Mouse (Mus musculus) midbrain, embryonic 15.5 days (tissue): ENCODE results near the gene Sult3a2. TPM values are rescaled to one million over a fixed set of nuclear protein-coding genes. Genes with fewer than 3 reads are reported as not detected.
"Not testable (repeated sequence)": the region's sequence is repeated elsewhere in the genome, so short reads cannot be mapped to it uniquely, and the experiment has no call there.

ENCODE experiments used
- ATAC-seq: fragments of 200-750 bp; cut with Nextera tagmentation; replicated peaks from 2 replicates; pipeline ENCODE4 v1.8.0; 2017; ENCODE audit warnings: moderate TSS enrichment
- H3K27ac ChIP-seq: fragments of 300-500 bp; sonication (generic); 2 replicates; pipeline ENCODE4 v1.5.1; 2015; ENCODE audit warnings: mild to moderate bottlenecking, inconsistent platforms
- H3K27me3 ChIP-seq: fragments of 300-500 bp; sonication (generic); replicated peaks from 2 replicates; pipeline ENCODE4 v1.6.1; 2015; ENCODE audit warnings: inconsistent platforms
- H3K36me3 ChIP-seq: fragments of 300-500 bp; sonication (generic); replicated peaks from 2 replicates; pipeline ENCODE4 v1.6.1; 2015; ENCODE audit warnings: inconsistent platforms
- H3K4me1 ChIP-seq: fragments of 300-500 bp; sonication (generic); 2 replicates; pipeline ENCODE4 v1.6.1; 2015; ENCODE audit warnings: inconsistent platforms
- H3K4me2 ChIP-seq: fragments of 300-500 bp; sonication (generic); 2 replicates; pipeline ENCODE4 v1.6.1; 2015; ENCODE audit warnings: inconsistent platforms, mild to moderate bottlenecking, moderate library complexity
- H3K4me3 ChIP-seq: fragments of 300-500 bp; sonication (generic); 2 replicates; pipeline ENCODE4 v1.5.1; 2015; ENCODE audit warnings: mild to moderate bottlenecking, inconsistent platforms
- H3K9ac ChIP-seq: fragments of 300-500 bp; sonication (generic); 2 replicates; pipeline ENCODE4 v1.6.1; 2015; ENCODE audit warnings: mild to moderate bottlenecking, inconsistent platforms
- H3K9me3 ChIP-seq: fragments of 300-500 bp; sonication (generic); 2 replicates; pipeline ENCODE4 v1.6.1; 2016; ENCODE audit warnings: inconsistent platforms
- WGBS: fragments of 180-500 bp; shearing (Covaris S2); methylation state at CpG from one replicate; pipeline ENCODE4 v1.1.7; 2015; ENCODE audit warnings: mixed read lengths; 5-methylcytosine and 5-hydroxymethylcytosine counted together
- polyA plus RNA-seq: library from polyadenylated mRNA; unstranded; fragments of >200 nt; fragmentation: Nextera tagmentation; extraction: Ambion mirVana; gene quantifications from 2 replicates; pipeline ENCODE4 v1.2.1, GENCODE M21; 2015

Gene Sult3a2
- polyA plus RNA-seq: not detected in 2 replicates

DNA sequence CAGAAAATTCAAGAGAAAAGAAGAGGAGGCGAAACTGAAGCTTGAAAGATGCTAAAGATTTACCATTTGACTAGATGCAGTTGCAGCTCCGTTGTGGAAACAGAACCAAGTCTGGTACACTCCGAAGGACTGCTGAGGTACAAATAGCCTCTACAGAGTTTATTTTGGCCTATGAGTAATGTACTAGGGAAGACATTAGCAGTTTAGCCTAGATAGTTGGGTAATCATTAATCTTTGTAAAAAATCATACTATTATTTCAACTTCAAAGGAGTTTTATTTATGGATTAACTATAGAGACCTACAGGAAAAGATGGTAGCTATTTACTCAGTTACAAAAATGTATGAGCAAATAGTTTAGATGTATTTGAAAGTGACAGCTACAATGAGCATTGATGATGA is at the start of gene Sult3a2:
Sult3a2 (minus strand) TSS at position 101 of the 400 bp plus-strand sequence.
- Histone ChIP-seq H3K4me3 (no peak within 1 kb of the TSS), H3K9me3 (no peaks in the 10 kb centered on the region), H3K27ac (no peak within 1 kb of the TSS), H3K9ac (no peak within 1 kb of the TSS), H3K36me3 (no peaks in the 10 kb centered on the region), H3K4me1 (no peaks in the 10 kb centered on the region), H3K27me3 (no peaks in the 10 kb centered on the region), H3K4me2 (no peak within 1 kb of the TSS)
- ATAC-seq: no peak
- 90% methylated on average over 3 of the region's 3 CpGs for WGBS

GRCm38 (mm10) chr10:33820892-33821291 is 34.4 kb upstream of the Sult3a2 start:
- Histone ChIP-seq H3K9ac (no peak overlapping the region), H3K9me3 (no peaks in the 10 kb centered on the region), H3K4me1 (no peaks in the 10 kb centered on the region), H3K27me3 (no peaks in the 10 kb centered on the region), H3K27ac (no peak overlapping the region), H3K4me2 (no peak overlapping the region), H3K4me3 (no peak overlapping the region), H3K36me3 (no peaks in the 10 kb centered on the region)
- WGBS: 98% methylated on average over 3 of the region's 3 CpGs
- no peak for ATAC-seq

DNA sequence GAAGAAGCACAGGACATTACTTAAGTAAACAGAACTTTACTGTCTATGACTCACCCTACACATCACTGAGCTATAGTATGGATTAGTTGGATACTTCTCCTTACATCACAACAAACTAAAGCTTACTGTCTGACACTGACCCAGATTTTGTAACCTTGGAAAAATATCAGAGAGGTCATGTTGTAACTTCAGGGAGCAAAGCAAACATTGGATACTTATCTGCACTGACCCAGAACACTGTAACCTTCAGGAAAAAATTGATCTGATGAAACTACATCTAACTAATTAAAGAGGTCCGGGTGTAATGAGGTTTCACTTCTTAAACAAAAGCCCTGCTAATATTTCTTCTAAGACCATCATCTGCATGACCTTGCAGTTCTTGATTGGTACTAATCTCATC is 30.4 kb upstream of the Sult3a2 start:
- no peak overlapping the region for H3K4me2 ChIP-seq
- no peaks in the 10 kb centered on the region for H3K27me3 ChIP-seq
- H3K9me3 ChIP-seq: no peaks in the 10 kb centered on the region
- no peak overlapping the region for H3K4me3 ChIP-seq
- no peak overlapping the region for H3K9ac ChIP-seq
- H3K4me1 ChIP-seq: no peaks in the 10 kb centered on the region
- H3K36me3 ChIP-seq: no peaks in the 10 kb centered on the region
- ATAC-seq: no peak
- 79% methylated on average over 1 of the region's 1 CpGs for WGBS
- H3K27ac ChIP-seq: no peak overlapping the region

GRCm38 (mm10) chr10:33814266-33814665 is 27.8 kb upstream of the Sult3a2 start:
- Histone ChIP-seq H3K4me1 (no peaks in the 10 kb centered on the region), H3K27ac (no peak overlapping the region), H3K4me3 (no peak overlapping the region), H3K36me3 (no peaks in the 10 kb centered on the region), H3K9ac (no peak overlapping the region), H3K4me2 (no peak overlapping the region), H3K9me3 (no peaks in the 10 kb centered on the region), H3K27me3 (no peaks in the 10 kb centered on the region)
- no peak for ATAC-seq

- H3K4me2 ChIP-seq: no peak overlapping the region
- H3K27ac ChIP-seq: no peak overlapping the region
- WGBS: 18% methylated on average over 1 of the region's 1 CpGs
- no peak overlapping the region for H3K4me3 ChIP-seq
- no peaks in the 10 kb centered on the region for H3K9me3 ChIP-seq
- H3K9ac ChIP-seq: no peak overlapping the region
- no peaks in the 10 kb centered on the region for H3K27me3 ChIP-seq
- H3K36me3 ChIP-seq: no peaks in the 10 kb centered on the region
- peak; percentile 56; the same call in 1 of the 2 replicates for ATAC-seq
- H3K4me1 ChIP-seq: no peaks in the 10 kb centered on the region
Measured at GRCm38 (mm10) chr10:33811807-33812206, 25.3 kb upstream of the Sult3a2 start.

DNA sequence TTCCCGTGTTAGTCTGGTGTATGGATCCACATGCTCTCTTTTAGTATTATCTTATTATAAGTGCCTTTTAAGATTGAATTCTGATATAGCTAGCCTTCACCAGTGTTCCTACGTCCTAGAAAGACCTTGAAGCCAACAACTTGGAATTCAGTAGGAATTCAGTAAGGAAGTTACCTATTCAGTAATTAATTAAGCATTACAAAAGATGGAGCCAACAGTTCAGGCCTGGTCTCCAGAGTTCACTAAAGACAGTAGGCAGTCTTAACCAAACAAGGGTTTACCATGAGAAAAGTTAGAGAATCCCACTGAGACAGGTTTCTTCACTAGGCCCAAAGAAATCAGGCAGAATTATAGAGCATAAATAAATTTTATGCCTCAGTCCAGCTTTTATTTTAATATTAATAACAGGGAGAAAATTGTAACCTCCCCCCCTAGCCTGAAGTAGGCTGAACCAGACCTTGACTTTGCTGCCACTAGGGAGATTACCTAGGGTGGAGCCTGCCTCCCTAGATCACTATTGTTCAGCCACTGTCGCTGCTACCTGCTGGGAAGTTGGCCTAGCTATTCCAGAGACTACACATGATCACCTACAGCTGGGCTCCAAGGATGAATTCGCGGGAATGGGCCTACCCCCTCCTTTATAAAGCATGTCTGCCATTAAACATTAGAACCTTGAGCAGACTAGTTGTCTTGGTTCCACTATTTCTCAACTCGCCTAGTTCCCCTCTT is 10.9 kb upstream of the Sult3a2 start:
- H3K9ac ChIP-seq, H3K4me2 ChIP-seq, H3K36me3 ChIP-seq, H3K4me3 ChIP-seq, H3K4me1 ChIP-seq, H3K27me3 ChIP-seq, H3K27ac ChIP-seq, ATAC-seq, H3K9me3 ChIP-seq: not testable (repeated sequence)
- 80% methylated on average over 6 of the region's 6 CpGs for WGBS

DNA sequence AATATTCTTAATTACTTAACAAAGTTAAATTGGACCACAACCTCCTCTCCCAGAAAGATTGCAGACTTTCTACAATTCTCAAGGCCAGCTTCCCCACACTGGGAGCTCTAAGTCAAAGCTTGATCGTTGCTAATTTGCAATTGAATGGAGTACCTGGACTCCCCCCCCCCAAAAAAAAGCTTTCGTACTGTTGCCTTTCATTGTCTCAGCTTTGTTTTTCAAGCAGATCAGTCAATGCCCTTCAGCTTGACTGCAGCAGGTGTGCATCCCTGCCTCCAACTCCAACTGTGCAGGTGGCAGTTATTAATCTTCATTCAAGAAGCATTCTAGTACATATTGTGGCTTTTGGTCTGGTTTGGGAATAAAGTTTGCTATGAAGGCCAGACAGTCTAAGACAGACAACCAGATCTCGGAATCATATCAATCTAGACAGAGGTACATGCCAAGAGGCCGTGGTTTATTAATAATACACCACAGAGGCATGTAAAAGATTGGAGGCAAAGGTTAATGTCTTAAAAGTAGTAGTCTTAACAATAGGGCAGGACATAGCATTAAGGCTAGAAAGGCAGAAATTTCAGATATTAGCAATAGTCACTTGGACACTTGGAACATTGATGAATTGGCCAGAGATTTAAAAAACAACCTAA is 9.9 kb upstream of the Sult3a2 start:
- not testable (repeated sequence) for ATAC-seq, H3K9me3 ChIP-seq
- WGBS: 81% methylated on average over 4 of the region's 4 CpGs

GRCm38 (mm10) chr10:33792166-33792565 is 5.7 kb upstream of the Sult3a2 start:
- H3K27ac ChIP-seq, H3K4me2 ChIP-seq, H3K36me3 ChIP-seq, H3K9me3 ChIP-seq, H3K4me3 ChIP-seq, ATAC-seq, H3K4me1 ChIP-seq, H3K9ac ChIP-seq, H3K27me3 ChIP-seq: not testable (repeated sequence)
- WGBS: 86% methylated on average over 3 of the region's 3 CpGs

More for the DNA sequence above, 9.9 kb upstream of the Sult3a2 start:
- H3K4me3 ChIP-seq, H3K27ac ChIP-seq, H3K9ac ChIP-seq, H3K4me1 ChIP-seq, H3K27me3 ChIP-seq, H3K36me3 ChIP-seq, H3K4me2 ChIP-seq: not testable (repeated sequence)

DNA sequence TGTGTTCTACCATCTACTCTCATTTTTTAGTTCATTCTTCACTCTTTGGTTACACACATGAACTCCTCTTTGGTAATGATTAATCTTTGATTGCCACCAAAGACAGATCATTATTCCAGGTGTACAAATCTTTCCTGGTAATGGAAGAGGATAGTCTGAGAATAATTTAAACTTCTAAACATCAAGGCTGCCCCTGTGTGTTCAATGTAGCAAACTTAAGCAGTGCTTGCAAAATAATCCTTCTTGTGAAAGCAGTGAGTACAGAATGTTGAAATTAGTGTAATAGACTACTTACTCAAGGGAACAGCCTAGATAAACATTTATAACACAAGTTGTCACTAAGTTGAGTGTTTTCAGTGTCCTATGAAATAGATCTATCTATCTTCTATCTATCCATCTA is 1.0 kb upstream of the Sult3a2 start:
- no peak for ATAC-seq

GRCm38 (mm10) chr10:33735251-33735650 is 51.3 kb downstream of the Sult3a2 start:
- not testable (repeated sequence) for H3K9me3 ChIP-seq, H3K9ac ChIP-seq, H3K36me3 ChIP-seq, H3K4me2 ChIP-seq, H3K4me3 ChIP-seq, ATAC-seq, H3K27me3 ChIP-seq, H3K4me1 ChIP-seq, H3K27ac ChIP-seq
- WGBS: 90% methylated on average over 7 of the region's 7 CpGs

More for the DNA sequence above, 1.0 kb upstream of the Sult3a2 start:
- no peak overlapping the region for H3K4me3 ChIP-seq
- no peak overlapping the region for H3K9ac ChIP-seq
- H3K36me3 ChIP-seq: no peaks in the 10 kb centered on the region
- no peaks in the 10 kb centered on the region for H3K4me1 ChIP-seq
- no peak overlapping the region for H3K27ac ChIP-seq
- H3K9me3 ChIP-seq: no peaks in the 10 kb centered on the region
- H3K27me3 ChIP-seq: no peaks in the 10 kb centered on the region
- no peak overlapping the region for H3K4me2 ChIP-seq

DNA sequence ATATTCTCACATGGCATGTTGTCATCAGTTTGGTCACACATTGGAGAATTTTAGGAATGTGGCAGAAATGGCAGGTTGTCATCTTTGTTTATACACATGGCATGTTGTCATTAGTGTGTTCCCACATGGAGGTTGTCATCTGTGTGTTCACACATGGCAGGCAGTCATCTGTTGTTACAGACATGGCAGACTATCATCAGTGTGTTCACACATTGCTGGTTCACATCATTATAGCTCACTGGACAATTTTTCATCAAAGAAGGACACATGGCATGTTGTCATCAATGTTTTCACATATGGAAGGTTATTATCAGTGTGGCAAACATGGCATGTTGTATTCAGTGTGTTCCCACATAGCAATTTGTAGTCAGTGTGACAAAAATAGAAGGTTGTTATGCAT is 53.3 kb downstream of the Sult3a2 start:
- Histone ChIP-seq H3K27me3 (no peaks in the 10 kb centered on the region), H3K4me3 (no peak overlapping the region), H3K36me3 (no peaks in the 10 kb centered on the region), H3K4me2 (no peak overlapping the region), H3K4me1 (no peaks in the 10 kb centered on the region), H3K9ac (no peak overlapping the region), H3K27ac (no peak overlapping the region), H3K9me3 (no peaks in the 10 kb centered on the region)
- no peak for ATAC-seq

- no peaks in the 10 kb centered on the region for H3K36me3 ChIP-seq
- no peaks in the 10 kb centered on the region for H3K4me1 ChIP-seq
- H3K27me3 ChIP-seq: no peaks in the 10 kb centered on the region
- H3K9ac ChIP-seq: no peak overlapping the region
- ATAC-seq: no peak
- H3K27ac ChIP-seq: no peak overlapping the region
- no peak overlapping the region for H3K4me2 ChIP-seq
- WGBS: 91% methylated on average over 4 of the region's 4 CpGs
- H3K9me3 ChIP-seq: no peaks in the 10 kb centered on the region
- H3K4me3 ChIP-seq: no peak overlapping the region
Measured at GRCm38 (mm10) chr10:33732409-33733185, 53.9 kb downstream of the Sult3a2 start.
